Mouse (Mus musculus) midbrain, embryonic 15.5 days (tissue): ENCODE results near the gene Vmn2r19. TPM values are rescaled to one million over a fixed set of nuclear protein-coding genes. Genes with fewer than 3 reads are reported as not detected.

Source experiments
- ATAC-seq: fragments of 200-750 bp; cut with Nextera tagmentation; replicated peaks from 2 replicates; pipeline ENCODE4 v1.8.0; 2017; ENCODE audit warnings: moderate TSS enrichment
- H3K27ac ChIP-seq: fragments of 300-500 bp; sonication (generic); 2 replicates; pipeline ENCODE4 v1.5.1; 2015; ENCODE audit warnings: mild to moderate bottlenecking, inconsistent platforms
- H3K27me3 ChIP-seq: fragments of 300-500 bp; sonication (generic); replicated peaks from 2 replicates; pipeline ENCODE4 v1.6.1; 2015; ENCODE audit warnings: inconsistent platforms
- H3K36me3 ChIP-seq: fragments of 300-500 bp; sonication (generic); replicated peaks from 2 replicates; pipeline ENCODE4 v1.6.1; 2015; ENCODE audit warnings: inconsistent platforms
- H3K4me1 ChIP-seq: fragments of 300-500 bp; sonication (generic); 2 replicates; pipeline ENCODE4 v1.6.1; 2015; ENCODE audit warnings: inconsistent platforms
- H3K4me2 ChIP-seq: fragments of 300-500 bp; sonication (generic); 2 replicates; pipeline ENCODE4 v1.6.1; 2015; ENCODE audit warnings: inconsistent platforms, mild to moderate bottlenecking, moderate library complexity
- H3K4me3 ChIP-seq: fragments of 300-500 bp; sonication (generic); 2 replicates; pipeline ENCODE4 v1.5.1; 2015; ENCODE audit warnings: mild to moderate bottlenecking, inconsistent platforms
- H3K9ac ChIP-seq: fragments of 300-500 bp; sonication (generic); 2 replicates; pipeline ENCODE4 v1.6.1; 2015; ENCODE audit warnings: mild to moderate bottlenecking, inconsistent platforms
- H3K9me3 ChIP-seq: fragments of 300-500 bp; sonication (generic); 2 replicates; pipeline ENCODE4 v1.6.1; 2016; ENCODE audit warnings: inconsistent platforms
- WGBS: fragments of 180-500 bp; shearing (Covaris S2); methylation state at CpG from one replicate; pipeline ENCODE4 v1.1.7; 2015; ENCODE audit warnings: mixed read lengths; 5-methylcytosine and 5-hydroxymethylcytosine counted together
- polyA plus RNA-seq: library from polyadenylated mRNA; unstranded; fragments of >200 nt; fragmentation: Nextera tagmentation; extraction: Ambion mirVana; gene quantifications from 2 replicates; pipeline ENCODE4 v1.2.1, GENCODE M21; 2015

The Vmn2r19 gene
- polyA plus RNA-seq: not detected in 2 replicates

GRCm38 (mm10) chr6:123308033-123308432 lies at the start of gene Vmn2r19:
Gene Vmn2r19, plus strand, starts transcription at chr6:123308333.
- Histone ChIP-seq H3K4me2 (no peak within 1 kb of the TSS), H3K36me3 (no peaks in the 10 kb centered on the region), H3K9me3 (no peaks in the 10 kb centered on the region), H3K4me3 (no peak within 1 kb of the TSS), H3K27ac (no peak within 1 kb of the TSS), H3K27me3 (no peaks in the 10 kb centered on the region), H3K4me1 (no peaks in the 10 kb centered on the region), H3K9ac (no peak within 1 kb of the TSS)
- WGBS: 91% methylated on average over 2 of the region's 2 CpGs
- ATAC-seq: no peak

DNA sequence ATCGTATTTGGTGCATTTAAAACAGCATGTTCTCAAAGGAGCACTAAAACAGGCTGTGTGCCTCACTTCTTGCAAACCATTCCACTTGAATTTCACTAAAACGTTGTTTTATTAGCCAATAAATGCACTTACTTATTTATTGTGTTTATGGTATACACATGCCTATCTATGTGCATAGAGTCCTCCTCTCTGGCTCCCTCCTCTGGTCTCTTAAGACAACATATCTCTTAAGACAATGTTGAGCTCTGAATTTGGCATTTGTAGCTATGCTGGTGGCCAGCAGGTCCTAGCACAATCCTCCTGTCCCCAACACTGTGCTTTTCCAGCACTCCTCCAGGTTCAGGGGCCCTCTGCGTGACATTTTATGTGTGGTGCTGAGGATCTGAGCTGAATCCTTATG lies 49.2 kb upstream of the Vmn2r19 start:
- Histone ChIP-seq H3K9me3 (no peaks in the 10 kb centered on the region), H3K27me3 (no peaks in the 10 kb centered on the region), H3K9ac (no peak overlapping the region), H3K27ac (no peak overlapping the region), H3K4me1 (no peaks in the 10 kb centered on the region), H3K36me3 (no peaks in the 10 kb centered on the region), H3K4me3 (no peak overlapping the region), H3K4me2 (no peak overlapping the region)
- 76% methylated on average over 3 of the region's 3 CpGs for WGBS
- no peak for ATAC-seq

DNA sequence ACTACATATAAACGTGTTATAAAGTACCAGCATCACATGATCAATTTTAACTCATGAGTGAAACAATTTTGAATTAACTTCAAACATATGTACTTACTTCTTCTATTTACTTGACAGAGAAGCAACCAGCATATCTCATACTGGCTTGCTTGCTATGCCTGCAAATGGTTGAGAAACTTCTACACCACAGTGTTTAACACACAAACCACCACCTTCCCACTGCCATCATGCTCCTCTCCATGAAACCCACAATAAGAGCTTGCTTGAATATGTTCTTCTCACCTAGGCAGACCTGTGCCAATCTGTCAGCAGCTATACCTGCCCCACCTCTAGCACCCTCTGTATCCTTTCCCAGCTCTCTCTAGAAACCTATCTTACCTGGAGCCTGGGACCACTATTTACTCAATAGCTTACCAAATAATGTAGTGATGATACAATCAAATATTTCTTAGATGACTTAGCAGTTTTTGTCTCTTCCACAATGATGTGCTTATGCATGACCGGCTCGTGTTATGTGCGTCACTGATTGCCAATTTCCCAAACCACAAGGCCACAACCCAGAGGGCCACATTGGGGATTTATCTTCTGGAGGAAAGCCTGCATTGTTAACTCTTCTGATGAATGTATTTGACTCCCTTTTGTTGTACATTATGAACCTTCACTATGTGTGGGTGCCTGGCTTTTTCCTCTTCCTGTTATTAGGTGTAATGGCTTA lies 48.1 kb upstream of the Vmn2r19 start:
- no peaks in the 10 kb centered on the region for H3K36me3 ChIP-seq
- no peaks in the 10 kb centered on the region for H3K27me3 ChIP-seq
- H3K9ac ChIP-seq: no peak overlapping the region
- no peak overlapping the region for H3K27ac ChIP-seq
- no peak overlapping the region for H3K4me3 ChIP-seq
- no peak for ATAC-seq
- no peak overlapping the region for H3K4me2 ChIP-seq
- no peaks in the 10 kb centered on the region for H3K9me3 ChIP-seq
- 87% methylated on average over 4 of the region's 4 CpGs for WGBS
- no peaks in the 10 kb centered on the region for H3K4me1 ChIP-seq

DNA sequence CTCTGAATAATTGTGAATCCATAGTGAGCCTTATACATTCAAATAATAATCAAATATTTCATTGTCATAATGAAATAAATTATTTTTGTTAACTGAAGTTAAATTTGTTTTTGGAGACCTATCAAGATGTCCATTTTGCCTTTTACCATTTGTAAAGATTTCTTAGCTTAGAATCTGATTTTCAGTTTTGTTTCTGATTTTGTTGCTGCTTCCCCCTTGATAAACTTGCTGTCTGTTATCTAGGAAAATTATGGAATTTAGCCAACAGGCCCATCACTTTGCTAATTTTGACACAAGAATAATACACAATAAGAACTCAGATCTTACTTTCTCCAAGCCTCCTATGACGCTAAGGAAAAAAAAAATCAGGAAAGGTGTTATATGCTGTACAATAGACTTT lies 47.3 kb upstream of the Vmn2r19 start:
- 89% methylated on average over 1 of the region's 1 CpGs for WGBS
- no peak overlapping the region for H3K27ac ChIP-seq
- no peaks in the 10 kb centered on the region for H3K9me3 ChIP-seq
- H3K4me2 ChIP-seq: no peak overlapping the region
- H3K36me3 ChIP-seq: no peaks in the 10 kb centered on the region
- H3K27me3 ChIP-seq: no peaks in the 10 kb centered on the region
- H3K9ac ChIP-seq: no peak overlapping the region
- H3K4me3 ChIP-seq: no peak overlapping the region
- ATAC-seq: no peak
- no peaks in the 10 kb centered on the region for H3K4me1 ChIP-seq

DNA sequence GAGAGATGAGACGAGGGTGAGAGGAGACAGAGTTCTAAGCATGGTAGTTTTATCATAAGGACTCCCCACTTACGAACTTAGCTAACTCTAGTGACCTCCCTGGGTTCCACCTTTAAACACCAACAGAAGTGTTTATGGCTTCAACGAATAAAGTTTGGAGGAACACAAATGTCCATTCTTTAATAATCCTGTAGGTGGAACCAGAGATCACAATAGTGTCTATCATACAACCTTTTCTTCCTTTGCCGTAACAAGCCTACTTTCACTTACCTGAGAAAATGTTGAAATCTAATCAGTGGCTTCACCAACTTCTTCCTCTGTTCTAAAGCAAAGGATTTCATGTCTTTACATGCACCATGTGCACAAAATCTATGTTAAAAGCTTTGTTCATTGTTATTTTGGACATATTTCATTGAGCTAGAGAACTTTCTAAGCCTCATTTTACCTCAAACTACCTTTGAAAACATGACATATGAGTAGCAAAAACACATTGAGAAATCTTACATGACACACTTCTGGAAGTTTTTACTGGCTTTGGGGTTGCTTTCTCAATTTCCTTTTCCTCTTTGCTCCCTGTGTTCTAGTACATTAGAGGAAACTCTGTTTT lies 46.5 kb upstream of the Vmn2r19 start, which contains the start of gene Clec4d:
Gene Clec4d, plus strand, starts transcription at position 557 of the 607 bp plus-strand sequence.
- no peaks in the 10 kb centered on the region for H3K9me3 ChIP-seq
- ATAC-seq: no peak
- H3K27ac ChIP-seq: no peak within 1 kb of the TSS
- H3K4me1 ChIP-seq: no peaks in the 10 kb centered on the region
- H3K27me3 ChIP-seq: no peaks in the 10 kb centered on the region
- H3K9ac ChIP-seq: no peak within 1 kb of the TSS
- no peak within 1 kb of the TSS for H3K4me2 ChIP-seq
- no peak within 1 kb of the TSS for H3K4me3 ChIP-seq
- H3K36me3 ChIP-seq: no peaks in the 10 kb centered on the region
- WGBS: 71% methylated on average over 4 of the region's 4 CpGs

- no peak for ATAC-seq
- Histone ChIP-seq H3K27me3 (no peaks in the 10 kb centered on the region), H3K9me3 (no peaks in the 10 kb centered on the region), H3K4me2 (no peak overlapping the region), H3K9ac (no peak overlapping the region), H3K36me3 (no peaks in the 10 kb centered on the region), H3K4me3 (no peak overlapping the region), H3K4me1 (no peaks in the 10 kb centered on the region), H3K27ac (no peak overlapping the region)
- 93% methylated on average over 3 of the region's 3 CpGs for WGBS
These were observed 43.9 kb upstream of the Vmn2r19 start for GRCm38 (mm10) chr6:123264194-123264593.

DNA sequence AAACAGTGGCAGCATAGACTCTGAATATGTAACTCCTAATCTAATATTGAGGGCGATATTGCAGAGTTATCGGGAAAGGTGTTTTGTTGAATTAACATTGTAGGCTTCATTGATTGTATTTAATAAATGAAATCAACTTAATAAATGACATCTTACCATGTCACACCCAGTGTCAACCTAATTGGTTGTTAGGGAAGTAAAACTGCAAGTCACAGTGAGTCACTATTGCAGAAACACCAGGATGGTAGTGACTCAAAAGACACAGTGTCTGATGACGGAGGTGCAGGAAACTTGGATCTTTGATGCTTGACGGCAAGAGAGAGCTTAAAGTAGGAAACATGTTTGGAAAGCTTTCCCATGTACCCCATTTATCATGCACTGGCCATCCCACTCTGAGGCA lies 42.3 kb upstream of the Vmn2r19 start:
- H3K4me2 ChIP-seq: no peak overlapping the region
- H3K27ac ChIP-seq: no peak overlapping the region
- no peaks in the 10 kb centered on the region for H3K9me3 ChIP-seq
- no peak overlapping the region for H3K9ac ChIP-seq
- H3K27me3 ChIP-seq: no peaks in the 10 kb centered on the region
- H3K36me3 ChIP-seq: no peaks in the 10 kb centered on the region
- H3K4me1 ChIP-seq: no peaks in the 10 kb centered on the region
- 96% methylated on average over 4 of the region's 4 CpGs for WGBS
- ATAC-seq: no peak
- no peak overlapping the region for H3K4me3 ChIP-seq

GRCm38 (mm10) chr6:123266945-123267344 lies 41.2 kb upstream of the Vmn2r19 start:
- H3K4me1 ChIP-seq: no peaks in the 10 kb centered on the region
- no peak overlapping the region for H3K4me2 ChIP-seq
- H3K9ac ChIP-seq: no peak overlapping the region
- no peaks in the 10 kb centered on the region for H3K27me3 ChIP-seq
- H3K36me3 ChIP-seq: no peaks in the 10 kb centered on the region
- H3K27ac ChIP-seq: no peak overlapping the region
- WGBS: 90% methylated on average over 5 of the region's 5 CpGs
- no peak for ATAC-seq
- H3K4me3 ChIP-seq: no peak overlapping the region
- no peaks in the 10 kb centered on the region for H3K9me3 ChIP-seq

DNA sequence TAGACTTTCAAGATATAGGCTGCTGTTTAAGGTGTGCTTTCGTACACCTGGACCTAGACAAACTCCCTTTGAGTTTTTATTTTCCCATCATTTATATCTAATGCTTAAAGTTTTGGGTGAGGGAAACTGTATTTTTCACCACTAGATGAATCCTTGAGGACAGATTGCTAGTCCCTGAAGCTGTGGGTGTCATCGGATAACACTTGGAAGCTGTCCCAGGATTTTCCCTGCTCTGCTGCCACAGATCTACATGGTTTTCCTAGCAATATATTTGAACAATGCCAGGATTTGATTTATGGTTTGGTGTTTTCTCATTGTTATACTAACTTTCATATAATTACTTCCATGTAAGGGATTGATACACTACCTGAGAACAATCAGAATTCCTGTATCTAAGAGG lies 28.7 kb upstream of the Vmn2r19 start:
- Histone ChIP-seq H3K4me1 (no peaks in the 10 kb centered on the region), H3K27me3 (no peaks in the 10 kb centered on the region), H3K27ac (no peak overlapping the region), H3K4me3 (no peak overlapping the region), H3K4me2 (no peak overlapping the region), H3K9me3 (no peaks in the 10 kb centered on the region), H3K36me3 (no peaks in the 10 kb centered on the region), H3K9ac (no peak overlapping the region)
- 88% methylated on average over 2 of the region's 2 CpGs for WGBS
- ATAC-seq: no peak

DNA sequence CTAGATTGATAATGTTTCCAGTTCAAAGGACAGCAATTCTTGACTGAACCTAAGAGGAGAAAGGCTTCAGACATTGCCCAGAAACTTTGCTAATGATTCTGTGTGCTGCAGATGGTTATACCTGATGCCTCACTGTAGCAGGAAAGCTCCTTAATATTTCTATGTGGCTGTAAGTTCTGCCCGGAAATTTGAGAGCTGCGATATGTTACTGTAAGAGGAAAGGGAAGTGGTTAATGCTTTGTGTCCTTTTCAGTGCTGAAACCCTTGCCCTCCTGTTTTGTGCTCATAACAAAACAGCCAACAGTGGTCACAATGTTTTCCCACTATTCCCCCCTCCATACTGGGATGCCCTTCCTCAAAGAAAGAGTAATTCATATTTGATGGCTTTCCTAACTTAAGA lies 21.8 kb upstream of the Vmn2r19 start:
- H3K4me1 ChIP-seq: no peaks in the 10 kb centered on the region
- no peak for ATAC-seq
- no peak overlapping the region for H3K27ac ChIP-seq
- no peaks in the 10 kb centered on the region for H3K36me3 ChIP-seq
- H3K4me2 ChIP-seq: no peak overlapping the region
- H3K9me3 ChIP-seq: no peaks in the 10 kb centered on the region
- no peak overlapping the region for H3K4me3 ChIP-seq
- H3K27me3 ChIP-seq: no peaks in the 10 kb centered on the region
- no peak overlapping the region for H3K9ac ChIP-seq
- WGBS: 91% methylated on average over 2 of the region's 2 CpGs

DNA sequence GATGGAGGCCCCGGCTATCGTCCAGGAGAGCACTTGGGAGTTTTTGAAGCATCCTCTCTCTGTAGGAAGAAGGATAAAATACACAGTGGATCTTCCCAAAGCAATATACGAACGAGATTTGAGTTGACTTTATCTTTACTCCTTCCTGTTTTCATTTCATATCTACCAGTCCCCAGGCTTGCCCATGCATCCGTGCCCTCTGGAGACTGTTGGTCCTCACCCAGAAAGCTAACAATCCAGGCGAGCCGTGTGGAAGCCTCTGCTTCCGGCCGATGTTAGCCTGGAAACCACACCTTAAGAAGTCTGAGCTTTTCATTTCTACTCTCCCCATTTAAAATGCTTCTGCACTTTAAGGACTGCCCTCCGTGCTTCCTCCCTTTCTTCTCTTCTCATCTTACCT lies 19.2 kb upstream of the Vmn2r19 start:
- no peaks in the 10 kb centered on the region for H3K27me3 ChIP-seq
- whole genome bisulfite sequencing: 87% methylated on average over 10 of the region's 10 CpGs
- no peak overlapping the region for H3K9ac ChIP-seq
- no peaks in the 10 kb centered on the region for H3K9me3 ChIP-seq
- H3K4me1 ChIP-seq: no peaks in the 10 kb centered on the region
- H3K4me3 ChIP-seq: no peak overlapping the region
- H3K36me3 ChIP-seq: no peaks in the 10 kb centered on the region
- no peak for ATAC-seq
- no peak overlapping the region for H3K4me2 ChIP-seq
- H3K27ac ChIP-seq: no peak overlapping the region

- 90% methylated on average over 4 of the region's 4 CpGs for WGBS
- no peak within 1 kb of the TSS for H3K27ac ChIP-seq
- no peaks in the 10 kb centered on the region for H3K27me3 ChIP-seq
- H3K9me3 ChIP-seq: no peaks in the 10 kb centered on the region
- no peak for ATAC-seq
- no peak within 1 kb of the TSS for H3K4me3 ChIP-seq
- no peak within 1 kb of the TSS for H3K9ac ChIP-seq
- H3K36me3 ChIP-seq: no peaks in the 10 kb centered on the region
- no peak within 1 kb of the TSS for H3K4me2 ChIP-seq
- H3K4me1 ChIP-seq: no peaks in the 10 kb centered on the region
These were observed 18.4 kb upstream of the Vmn2r19 start, which contains the start of gene Clec4e for GRCm38 (mm10) chr6:123289753-123290152. Gene Clec4e, minus strand, starts transcription at chr6:123289870.
